Mouse (Mus musculus) lung, embryonic 16.5 days (tissue): Measurements from ENCODE around the gene Gm13030. TPM values are rescaled to one million over a fixed set of nuclear protein-coding genes. Genes with fewer than 3 reads are reported as not detected.

Experiments used
- ATAC-seq: fragments of 200-750 bp; cut with Nextera tagmentation; 2 replicates; pipeline ENCODE4 v1.8.0; 2017; ENCODE audit warnings: low read depth, mild to moderate bottlenecking, moderate library complexity
- H3K27ac ChIP-seq: fragments of 300-500 bp; sonication (generic); 2 replicates; pipeline ENCODE4 v1.5.1; 2014; ENCODE audit warnings: mild to moderate bottlenecking, control low read depth, low read length
- H3K27me3 ChIP-seq: fragments of 300-500 bp; sonication (generic); 2 replicates; pipeline ENCODE4 v1.6.1; 2014; ENCODE audit warnings: low read depth, low read length, mixed read lengths; ENCODE audit not compliant: control insufficient read depth, insufficient read depth
- H3K36me3 ChIP-seq: fragments of 300-500 bp; sonication (generic); 2 replicates; pipeline ENCODE4 v1.6.1; 2014; ENCODE audit warnings: low read length; ENCODE audit not compliant: control insufficient read depth, insufficient read depth
- H3K4me1 ChIP-seq: fragments of 300-500 bp; sonication (generic); replicated peaks from 2 replicates; pipeline ENCODE4 v1.6.1; 2014; ENCODE audit warnings: low read length, mixed read lengths; ENCODE audit not compliant: control insufficient read depth, insufficient read depth
- H3K4me2 ChIP-seq: fragments of 300-500 bp; sonication (generic); 2 replicates; pipeline ENCODE4 v1.6.1; 2014; ENCODE audit warnings: low read depth, low read length, control low read depth
- H3K4me3 ChIP-seq: fragments of 300-500 bp; sonication (generic); 2 replicates; pipeline ENCODE4 v1.5.1; 2014; ENCODE audit warnings: mild to moderate bottlenecking, low read length, control low read depth
- H3K9ac ChIP-seq: fragments of 300-500 bp; sonication (generic); 2 replicates; pipeline ENCODE4 v1.6.1; 2014; ENCODE audit warnings: low read length, control low read depth
- H3K9me3 ChIP-seq: fragments of 300-500 bp; sonication (generic); 2 replicates; pipeline ENCODE4 v1.6.1; 2016; ENCODE audit warnings: low read length; ENCODE audit not compliant: control insufficient read depth
- WGBS: fragments of 180-500 bp; shearing (Covaris S2); extraction: QIAGEN DNeasy Blood & Tissue Kit; methylation state at CpG from one replicate; pipeline ENCODE4 v1.1.7; 2014; 5-methylcytosine and 5-hydroxymethylcytosine counted together
- polyA plus RNA-seq: library from polyadenylated mRNA; unstranded; fragments of >200 nt; fragmentation: Nextera tagmentation; extraction: Ambion mirVana; gene quantifications from 2 replicates; pipeline ENCODE4 v1.2.1, GENCODE M21; 2015

Gm13030 gene
- polyA plus RNA-seq, 1 experiment from 2014 or later: not detected

GRCm38 (mm10) chr4:138859245-138859644, 14.5 kb downstream of the Gm13030 start:
- Histone ChIP-seq H3K9me3 (no peaks in the 10 kb centered on the region), H3K4me2 (peak overlapping the region; percentile 48), H3K4me1 (peaks cover 3% of the 10 kb centered on the region; the same call in 1 of the 2 replicates), H3K9ac (no peak overlapping the region), H3K36me3 (no peaks in the 10 kb centered on the region), H3K4me3 (no peak overlapping the region; the same call in 1 of the 2 replicates), H3K27ac (no peak overlapping the region), H3K27me3 (no peaks in the 10 kb centered on the region)
- no peak for ATAC-seq
- WGBS: 17% methylated on average over 9 of the region's 9 CpGs

GRCm38 (mm10) chr4:138858446-138858845, 15.3 kb downstream of the Gm13030 start:
- 71% methylated on average over 15 of the region's 15 CpGs for WGBS
- peaks cover 3% of the 10 kb centered on the region; the same call in 1 of the 2 replicates for H3K4me1 ChIP-seq
- no peaks in the 10 kb centered on the region for H3K36me3 ChIP-seq
- no peak overlapping the region for H3K27ac ChIP-seq
- no peak overlapping the region for H3K4me2 ChIP-seq
- H3K4me3 ChIP-seq: no peak overlapping the region
- H3K27me3 ChIP-seq: no peaks in the 10 kb centered on the region
- H3K9me3 ChIP-seq: no peaks in the 10 kb centered on the region
- H3K9ac ChIP-seq: no peak overlapping the region
- ATAC-seq: no peak

- H3K9me3 ChIP-seq: no peaks in the 10 kb centered on the region
- H3K4me1 ChIP-seq: peaks cover 3% of the 10 kb centered on the region; the same call in 1 of the 2 replicates
- ATAC-seq: no peak
- no peak overlapping the region for H3K9ac ChIP-seq
- H3K4me3 ChIP-seq: no peak overlapping the region
- H3K4me2 ChIP-seq: no peak overlapping the region
- 66% methylated on average over 10 of the region's 10 CpGs for WGBS
- no peaks in the 10 kb centered on the region for H3K36me3 ChIP-seq
- no peaks in the 10 kb centered on the region for H3K27me3 ChIP-seq
- no peak overlapping the region for H3K27ac ChIP-seq
These were observed 16.2 kb downstream of the Gm13030 start for GRCm38 (mm10) chr4:138857576-138857975.

GRCm38 (mm10) chr4:138856491-138856890, 17.3 kb downstream of the Gm13030 start:
- peak; percentile 62 for ATAC-seq
- H3K27ac ChIP-seq: no peak overlapping the region
- no peaks in the 10 kb centered on the region for H3K36me3 ChIP-seq
- H3K27me3 ChIP-seq: no peaks in the 10 kb centered on the region
- 18% methylated on average over 7 of the region's 7 CpGs for WGBS
- no peak overlapping the region for H3K4me3 ChIP-seq
- no peaks in the 10 kb centered on the region for H3K9me3 ChIP-seq
- H3K4me2 ChIP-seq: no peak overlapping the region
- no peak overlapping the region for H3K9ac ChIP-seq
- H3K4me1 ChIP-seq: peaks cover 3% of the 10 kb centered on the region; the same call in 1 of the 2 replicates

GRCm38 (mm10) chr4:138855092-138855632, 18.6 kb downstream of the Gm13030 start:
- Histone ChIP-seq H3K9ac (no peak overlapping the region), H3K36me3 (no peaks in the 10 kb centered on the region), H3K27ac (no peak overlapping the region), H3K9me3 (no peaks in the 10 kb centered on the region), H3K27me3 (no peaks in the 10 kb centered on the region), H3K4me1 (peaks cover 3% of the 10 kb centered on the region; the same call in 1 of the 2 replicates), H3K4me3 (no peak overlapping the region), H3K4me2 (no peak overlapping the region)
- no peak for ATAC-seq
- 75% methylated on average over 9 of the region's 9 CpGs for WGBS

GRCm38 (mm10) chr4:138852961-138853360, 20.8 kb downstream of the Gm13030 start:
- WGBS: 55% methylated on average over 6 of the region's 6 CpGs
- no peak overlapping the region for H3K4me3 ChIP-seq
- no peak overlapping the region for H3K27ac ChIP-seq
- H3K4me2 ChIP-seq: no peak overlapping the region
- no peaks in the 10 kb centered on the region for H3K4me1 ChIP-seq
- ATAC-seq: no peak
- H3K36me3 ChIP-seq: no peaks in the 10 kb centered on the region
- no peaks in the 10 kb centered on the region for H3K27me3 ChIP-seq
- H3K9ac ChIP-seq: no peak overlapping the region
- no peaks in the 10 kb centered on the region for H3K9me3 ChIP-seq

GRCm38 (mm10) chr4:138851463-138851862, 22.3 kb downstream of the Gm13030 start:
- no peaks in the 10 kb centered on the region for H3K9me3 ChIP-seq
- no peak overlapping the region for H3K9ac ChIP-seq
- H3K4me3 ChIP-seq: no peak overlapping the region
- H3K36me3 ChIP-seq: no peaks in the 10 kb centered on the region
- no peaks in the 10 kb centered on the region for H3K4me1 ChIP-seq
- H3K27me3 ChIP-seq: no peaks in the 10 kb centered on the region
- H3K27ac ChIP-seq: no peak overlapping the region
- no peak overlapping the region for H3K4me2 ChIP-seq
- no peak for ATAC-seq
- 3% methylated on average over 4 of the region's 4 CpGs for WGBS

- no peak overlapping the region for H3K27ac ChIP-seq
- H3K9me3 ChIP-seq: peaks cover 14% of the 10 kb centered on the region
- H3K27me3 ChIP-seq: no peaks in the 10 kb centered on the region
- no peak for ATAC-seq
- no peak overlapping the region for H3K4me3 ChIP-seq
- no peak overlapping the region for H3K4me2 ChIP-seq
- H3K4me1 ChIP-seq: no peaks in the 10 kb centered on the region
- WGBS: 54% methylated on average over 7 of the region's 7 CpGs
- no peaks in the 10 kb centered on the region for H3K36me3 ChIP-seq
- no peak overlapping the region for H3K9ac ChIP-seq
These were observed 32.4 kb downstream of the Gm13030 start for GRCm38 (mm10) chr4:138841386-138841785.

GRCm38 (mm10) chr4:138840726-138841125, 33.0 kb downstream of the Gm13030 start:
- 67% methylated on average over 8 of the region's 8 CpGs for WGBS
- no peak overlapping the region for H3K9ac ChIP-seq
- H3K36me3 ChIP-seq: no peaks in the 10 kb centered on the region
- ATAC-seq: no peak
- no peaks in the 10 kb centered on the region for H3K27me3 ChIP-seq
- peaks cover 14% of the 10 kb centered on the region for H3K9me3 ChIP-seq
- H3K4me2 ChIP-seq: no peak overlapping the region
- no peaks in the 10 kb centered on the region for H3K4me1 ChIP-seq
- H3K27ac ChIP-seq: no peak overlapping the region
- H3K4me3 ChIP-seq: no peak overlapping the region

GRCm38 (mm10) chr4:138839806-138840205, 34.0 kb downstream of the Gm13030 start:
- H3K27ac ChIP-seq: no peak overlapping the region
- no peak overlapping the region for H3K4me3 ChIP-seq
- H3K9me3 ChIP-seq: peaks cover 14% of the 10 kb centered on the region
- 75% methylated on average over 6 of the region's 6 CpGs for WGBS
- ATAC-seq: no peak
- no peaks in the 10 kb centered on the region for H3K4me1 ChIP-seq
- H3K9ac ChIP-seq: no peak overlapping the region
- H3K4me2 ChIP-seq: no peak overlapping the region
- H3K27me3 ChIP-seq: no peaks in the 10 kb centered on the region
- no peaks in the 10 kb centered on the region for H3K36me3 ChIP-seq
